Mouse (Mus musculus): Measurements from ENCODE around the gene Dtx1. TPM values are rescaled to one million over a fixed set of nuclear protein-coding genes. Genes with fewer than 3 reads are reported as not detected.

Gene Dtx1
- polyA plus RNA-seq, 1 experiment from 2014 or later: 3.8 TPM

- no peak overlapping the region for H3K27ac ChIP-seq
- H3K9ac ChIP-seq: no peak overlapping the region
- H3K9me3 ChIP-seq: no peaks in the 10 kb centered on the region
- WGBS: 4% methylated on average over 29 of the region's 29 CpGs
- H3K4me3 ChIP-seq: no peak overlapping the region
- no peak overlapping the region for H3K4me2 ChIP-seq
- H3K4me1 ChIP-seq: no peaks in the 10 kb centered on the region
- peaks cover 25% of the 10 kb centered on the region for H3K27me3 ChIP-seq
- ATAC-seq (ENCODE audit: borderline replicate concordance, extremely low read depth, low FRiP score, low TSS enrichment): no peak
- H3K36me3 ChIP-seq: peaks cover 12% of the 10 kb centered on the region
Measured at GRCm38 (mm10) chr5:120631128-120631527, 80.6 kb downstream of the Dtx1 start.

Other genes starting within 250 kb of the Dtx1 start
- gene Sdsl, start 239.1 kb downstream of the Dtx1 start, polyA plus RNA-seq (2015; fragmentation: Nextera tagmentation; extraction: Ambion mirVana): 7.3 and 7.6 TPM in 2 replicates
- not detected in 2 replicates for gene Sds, start 235.4 kb downstream of the Dtx1 start, polyA plus RNA-seq (2015; fragmentation: Nextera tagmentation; extraction: Ambion mirVana)
- gene Plbd2, start 208.3 kb downstream of the Dtx1 start, polyA plus RNA-seq (2015; fragmentation: Nextera tagmentation; extraction: Ambion mirVana): 52.6 and 56.1 TPM in 2 replicates
- gene Slc8b1, start 200.8 kb downstream of the Dtx1 start, polyA plus RNA-seq (2015; fragmentation: Nextera tagmentation; extraction: Ambion mirVana): 6.6 and 6.7 TPM in 2 replicates
- gene Tpcn1, start 123.3 kb downstream of the Dtx1 start, polyA plus RNA-seq (2015; fragmentation: Nextera tagmentation; extraction: Ambion mirVana): 18.6 and 20.3 TPM in 2 replicates
- gene Iqcd, start 122.9 kb downstream of the Dtx1 start, polyA plus RNA-seq (2015; fragmentation: Nextera tagmentation; extraction: Ambion mirVana): 0.34 and 0.64 TPM in 2 replicates
- gene Rita1, start 99.3 kb downstream of the Dtx1 start, polyA plus RNA-seq (2015; fragmentation: Nextera tagmentation; extraction: Ambion mirVana): 11.1 and 11.6 TPM in 2 replicates
- 37.8 and 41.1 TPM in 2 replicates for gene Ddx54, start 99.2 kb downstream of the Dtx1 start, polyA plus RNA-seq (2015; fragmentation: Nextera tagmentation; extraction: Ambion mirVana)
- 0.44 and 0.59 TPM in 2 replicates for gene Cfap73, start 77.7 kb downstream of the Dtx1 start, polyA plus RNA-seq (2015; fragmentation: Nextera tagmentation; extraction: Ambion mirVana)
- gene Rasal1, start 63.1 kb downstream of the Dtx1 start, polyA plus RNA-seq (2015; fragmentation: Nextera tagmentation; extraction: Ambion mirVana): 0.05 and 0.27 TPM in 2 replicates
- gene Oas2, start 37.9 kb upstream of the Dtx1 start, polyA plus RNA-seq (2015; fragmentation: Nextera tagmentation; extraction: Ambion mirVana): 0.30 and 0.34 TPM in 2 replicates
- gene Oas3, start 65.7 kb upstream of the Dtx1 start, polyA plus RNA-seq (2015; fragmentation: Nextera tagmentation; extraction: Ambion mirVana): 0.09 and 0.12 TPM in 2 replicates
- not detected in 2 replicates for gene Oas1e, start 83.6 kb upstream of the Dtx1 start, polyA plus RNA-seq (2015; fragmentation: Nextera tagmentation; extraction: Ambion mirVana)
- gene Oas1c, start 100.6 kb upstream of the Dtx1 start, polyA plus RNA-seq (2015; fragmentation: Nextera tagmentation; extraction: Ambion mirVana): 0.33 and 0.49 TPM in 2 replicates
- gene Oas1f, start 135.4 kb upstream of the Dtx1 start, polyA plus RNA-seq (2015; fragmentation: Nextera tagmentation; extraction: Ambion mirVana): not detected in 2 replicates
- not detected in 2 replicates for gene Oas1h, start 149.5 kb upstream of the Dtx1 start, polyA plus RNA-seq (2015; fragmentation: Nextera tagmentation; extraction: Ambion mirVana)
- 0.66 and 1.0 TPM in 2 replicates for gene Oas1g, start 175.7 kb upstream of the Dtx1 start, polyA plus RNA-seq (2015; fragmentation: Nextera tagmentation; extraction: Ambion mirVana)
- 1.6 and 1.9 TPM in 2 replicates for gene Oas1a, start 195.6 kb upstream of the Dtx1 start, polyA plus RNA-seq (2015; fragmentation: Nextera tagmentation; extraction: Ambion mirVana)
- gene Oas1d, start 202.6 kb upstream of the Dtx1 start, polyA plus RNA-seq (2015; fragmentation: Nextera tagmentation; extraction: Ambion mirVana): not detected in 2 replicates